Mouse (Mus musculus): ENCODE data around the gene Mcat. TPM values are rescaled to one million over a fixed set of nuclear protein-coding genes. Genes with fewer than 3 reads are reported as not detected.
A peak's percentile ranks its signal among the peaks of the same experiment; 100 is the strongest.

The Mcat gene
- polyA plus RNA-seq, 1 experiment from 2014 or later = 43.1 TPM

DNA sequence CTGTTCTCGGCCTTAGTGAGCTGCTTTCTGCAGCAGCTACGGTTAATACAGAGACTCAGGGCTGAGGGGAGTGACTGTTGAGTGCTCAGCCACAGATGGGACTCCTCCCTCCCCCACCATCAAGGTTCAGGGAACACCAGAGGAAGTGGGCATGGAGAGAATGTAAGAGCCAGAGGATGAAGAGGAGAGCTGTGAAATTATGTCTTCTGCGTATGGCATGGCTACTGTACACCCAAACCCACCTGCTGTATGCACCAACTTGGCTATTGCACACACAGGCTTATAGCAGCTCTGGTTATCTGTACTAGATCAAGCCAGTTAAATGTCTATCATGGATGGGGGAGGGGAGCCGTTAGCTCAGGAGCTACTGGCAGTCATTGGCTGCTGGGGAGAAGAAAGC, 37.6 kb upstream of the Mcat start:
- Histone ChIP-seq H3K27me3 (ENCODE audit: insufficient read depth, low read length) (no peaks in the 10 kb centered on the region), H3K4me3 (ENCODE audit: low read depth, low read length) (no peak overlapping the region), H3K36me3 (ENCODE audit: insufficient read depth) (no peaks in the 10 kb centered on the region), H3K4me1 (ENCODE audit: insufficient read depth) (no peaks in the 10 kb centered on the region), H3K4me2 (no peak overlapping the region), H3K9me3 (ENCODE audit: low read depth, low read length) (no peaks in the 10 kb centered on the region), H3K9ac (no peak overlapping the region), H3K27ac (ENCODE audit: low read depth) (no peak overlapping the region)
- no peak for TF ChIP-seq CTCF (IDR thresholded peaks at IDR 0.05; ENCODE audit: low read depth)
- no peak for DNase-seq
- ATAC-seq (ENCODE audit: insufficient read depth) = no peak
- 68% methylated on average over 4 of the region's 4 CpGs for WGBS

DNA sequence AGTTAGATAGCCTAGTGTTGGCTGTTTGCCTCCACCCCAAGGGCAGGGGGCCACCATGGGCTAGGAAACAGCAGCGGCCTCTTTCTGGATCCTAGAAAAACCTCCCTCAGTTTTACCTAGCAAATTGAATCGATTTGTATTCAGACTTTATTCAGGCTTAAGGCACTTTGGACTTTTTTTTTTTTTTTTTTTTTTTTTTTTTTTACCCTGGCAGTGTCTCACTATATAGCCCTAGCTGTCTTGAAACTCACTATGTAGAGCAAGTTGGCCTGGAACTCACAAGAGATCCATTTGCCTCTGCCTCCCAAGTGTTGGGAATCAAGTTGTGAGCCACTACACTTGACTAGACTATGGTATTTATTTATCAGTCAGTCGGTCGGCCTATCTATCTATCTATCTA, 33.2 kb upstream of the Mcat start:
- WGBS = 87% methylated on average over 4 of the region's 4 CpGs
- no peaks in the 10 kb centered on the region for H3K27me3 ChIP-seq (ENCODE audit: insufficient read depth, low read length)
- TF ChIP-seq CTCF (IDR thresholded peaks at IDR 0.05; ENCODE audit: low read depth) = no peak

GRCm38 (mm10) chr15:83595364-83595711, 31.8 kb upstream of the Mcat start:
- Histone ChIP-seq H3K9ac (peak overlapping the region; percentile 75; the same call in 1 of the 2 replicates), H3K4me3 (ENCODE audit: low read depth, low read length) (peak overlapping the region; percentile 79), H3K36me3 (ENCODE audit: insufficient read depth) (0 out of 2 replicates have a peak, but pooled peaks cover 3% of the 10 kb centered on the region), H3K27ac (ENCODE audit: low read depth) (no peak overlapping the region), H3K4me2 (peak overlapping the region; percentile 97), H3K27me3 (ENCODE audit: insufficient read depth, low read length) (no peaks in the 10 kb centered on the region), H3K4me1 (ENCODE audit: insufficient read depth) (no peaks in the 10 kb centered on the region), H3K9me3 (ENCODE audit: low read depth, low read length) (no peaks in the 10 kb centered on the region)
- 30% methylated on average over 7 of the region's 7 CpGs for WGBS
- no peak for TF ChIP-seq CTCF (IDR thresholded peaks at IDR 0.05; ENCODE audit: low read depth)
- DNase-seq (no peak), ATAC-seq (ENCODE audit: insufficient read depth) (peak; percentile 10; the same call in 1 of the 2 replicates)

More for the DNA sequence above, 33.2 kb upstream of the Mcat start:
- no peaks in the 10 kb centered on the region for H3K4me1 ChIP-seq (ENCODE audit: insufficient read depth)
- no peak overlapping the region for H3K9ac ChIP-seq
- no peak for DNase-seq
- no peaks in the 10 kb centered on the region for H3K36me3 ChIP-seq (ENCODE audit: insufficient read depth)
- no peaks in the 10 kb centered on the region for H3K9me3 ChIP-seq (ENCODE audit: low read depth, low read length)
- H3K4me2 ChIP-seq = no peak overlapping the region
- H3K27ac ChIP-seq (ENCODE audit: low read depth) = no peak overlapping the region
- no peak for ATAC-seq (ENCODE audit: insufficient read depth)
- no peak overlapping the region for H3K4me3 ChIP-seq (ENCODE audit: low read depth, low read length)

- no peak for TF ChIP-seq CTCF (IDR thresholded peaks at IDR 0.05; ENCODE audit: low read depth)
- peak within 1 kb of the TSS; percentile 97 for H3K4me2 ChIP-seq
- under 1% methylated on average over 68 of the region's 68 CpGs for WGBS
- ATAC-seq (ENCODE audit: insufficient read depth) (peak; percentile 92), DNase-seq (peak; percentile 100)
- H3K4me1 ChIP-seq (ENCODE audit: insufficient read depth) = no peaks in the 10 kb centered on the region
- peak within 1 kb of the TSS; percentile 75 for H3K9ac ChIP-seq
- H3K4me3 ChIP-seq (ENCODE audit: low read depth, low read length) = peak within 1 kb of the TSS; percentile 79
- peak within 1 kb of the TSS; percentile 50; the same call in 1 of the 2 replicates for H3K27ac ChIP-seq (ENCODE audit: low read depth)
- H3K36me3 ChIP-seq (ENCODE audit: insufficient read depth) = 0 out of 2 replicates have a peak, but pooled peaks cover 3% of the 10 kb centered on the region
- H3K9me3 ChIP-seq (ENCODE audit: low read depth, low read length) = no peaks in the 10 kb centered on the region
- H3K27me3 ChIP-seq (ENCODE audit: insufficient read depth, low read length) = no peaks in the 10 kb centered on the region
Measured at GRCm38 (mm10) chr15:83594513-83595363, 31.2 kb upstream of the Mcat start, which contains the start of gene Ttll12. TSS of gene Ttll12 (minus strand) at chr15:83595157.

DNA sequence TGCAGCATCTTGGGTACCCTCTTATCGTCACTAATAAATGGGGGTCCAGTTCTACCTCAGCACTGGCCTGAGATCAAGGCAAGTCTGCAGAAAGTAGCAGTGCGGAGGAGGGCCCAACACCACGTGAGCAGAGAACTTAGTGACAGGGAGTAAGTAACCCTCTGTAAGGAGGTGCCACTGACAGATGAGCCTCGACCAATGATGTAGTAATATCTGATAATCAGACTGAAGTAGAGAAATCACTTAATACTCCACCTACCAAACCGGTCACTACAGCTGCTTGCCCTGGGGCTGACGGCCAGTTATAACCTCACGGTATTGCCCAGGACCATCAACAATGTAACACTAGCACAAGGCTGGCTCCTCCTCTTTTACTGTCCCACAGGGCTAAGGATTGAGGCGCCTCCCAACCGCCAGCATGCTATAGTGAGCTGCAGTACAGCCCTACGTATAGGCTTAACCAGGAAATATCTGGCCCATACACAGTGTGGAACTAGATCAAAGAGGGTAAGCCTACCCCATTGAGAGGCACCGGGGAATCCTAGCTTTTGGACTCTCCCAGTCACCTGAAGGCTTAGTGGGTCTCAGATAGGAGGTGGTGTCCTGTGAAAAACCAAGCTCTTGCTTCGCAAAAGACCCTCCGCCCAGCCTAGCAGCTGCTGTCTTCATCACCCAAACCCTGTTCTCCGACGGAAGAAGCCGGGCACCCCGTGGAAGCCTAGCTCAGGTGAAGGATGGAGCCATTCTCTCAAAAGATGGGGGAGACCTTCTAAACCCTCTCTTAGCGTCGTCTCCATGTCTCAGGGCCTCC, 30.3 kb upstream of the Mcat start:
- 0 out of 2 replicates have a peak, but pooled peaks cover 3% of the 10 kb centered on the region for H3K36me3 ChIP-seq (ENCODE audit: insufficient read depth)
- peak; percentile 63 for DNase-seq
- ATAC-seq (ENCODE audit: insufficient read depth) = peak; percentile 63
- H3K27ac ChIP-seq (ENCODE audit: low read depth) = peak overlapping the region; percentile 50; the same call in 1 of the 2 replicates
- peak overlapping the region; percentile 97 for H3K4me2 ChIP-seq
- peak overlapping the region; percentile 75 for H3K9ac ChIP-seq
- 10% methylated on average over 19 of the region's 19 CpGs for WGBS
- no peaks in the 10 kb centered on the region for H3K9me3 ChIP-seq (ENCODE audit: low read depth, low read length)
- H3K4me3 ChIP-seq (ENCODE audit: low read depth, low read length) = peak overlapping the region; percentile 79
- H3K27me3 ChIP-seq (ENCODE audit: insufficient read depth, low read length) = no peaks in the 10 kb centered on the region
- H3K4me1 ChIP-seq (ENCODE audit: insufficient read depth) = no peaks in the 10 kb centered on the region
- TF ChIP-seq CTCF (IDR thresholded peaks at IDR 0.05; ENCODE audit: low read depth) = no peak

GRCm38 (mm10) chr15:83593189-83593585, 29.6 kb upstream of the Mcat start:
- peaks cover 7% of the 10 kb centered on the region for H3K36me3 ChIP-seq (ENCODE audit: insufficient read depth)
- no peaks in the 10 kb centered on the region for H3K4me1 ChIP-seq (ENCODE audit: insufficient read depth)
- H3K9ac ChIP-seq = peak overlapping the region; percentile 44
- DNase-seq = no peak
- ATAC-seq (ENCODE audit: insufficient read depth) = no peak
- TF ChIP-seq CTCF (IDR thresholded peaks at IDR 0.05; ENCODE audit: low read depth) = no peak
- no peak overlapping the region; the same call in 1 of the 2 replicates for H3K27ac ChIP-seq (ENCODE audit: low read depth)
- H3K9me3 ChIP-seq (ENCODE audit: low read depth, low read length) = no peaks in the 10 kb centered on the region
- peak overlapping the region; percentile 79 for H3K4me3 ChIP-seq (ENCODE audit: low read depth, low read length)
- H3K27me3 ChIP-seq (ENCODE audit: insufficient read depth, low read length) = no peaks in the 10 kb centered on the region
- H3K4me2 ChIP-seq = peak overlapping the region; percentile 97

Measured in lung, embryonic 14.5 days (tissue).